Mouse (Mus musculus) MN1 (cell line): Measurements from ENCODE around the gene Sox5.

Experiments
- DNase-seq: peaks from one replicate; pipeline ENCODE4 v3.0.0-alpha.2; 2016; ENCODE audit warnings: low spot score

Gene Sox5

GRCm38 (mm10) chr6:144772175-144772918 is 9.4 kb downstream of the Sox5 start:
- no peak for DNase-seq

DNA sequence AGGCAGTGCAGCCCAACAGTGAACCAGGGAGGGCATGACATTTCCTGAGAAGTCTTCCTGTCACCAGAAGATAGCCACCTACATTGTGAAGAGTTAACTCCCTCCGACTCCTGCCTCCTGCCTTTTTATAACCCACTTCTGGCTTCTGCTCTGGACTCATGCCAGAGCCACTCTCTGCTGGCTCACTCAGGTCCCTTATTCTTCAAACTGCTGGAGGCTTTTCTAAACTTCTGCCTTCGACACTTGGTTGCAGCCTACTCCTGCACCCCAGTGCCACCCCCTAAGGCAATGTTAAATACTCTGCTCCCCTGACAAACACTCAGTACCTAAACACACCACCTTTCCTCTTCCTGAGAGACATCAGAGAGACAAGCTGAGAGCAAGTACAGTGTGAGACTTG is 12.7 kb downstream of the Sox5 start:
- no peak for DNase-seq

- DNase-seq: no peak
Measured at GRCm38 (mm10) chr6:144761902-144762301, 19.9 kb downstream of the Sox5 start.

DNA sequence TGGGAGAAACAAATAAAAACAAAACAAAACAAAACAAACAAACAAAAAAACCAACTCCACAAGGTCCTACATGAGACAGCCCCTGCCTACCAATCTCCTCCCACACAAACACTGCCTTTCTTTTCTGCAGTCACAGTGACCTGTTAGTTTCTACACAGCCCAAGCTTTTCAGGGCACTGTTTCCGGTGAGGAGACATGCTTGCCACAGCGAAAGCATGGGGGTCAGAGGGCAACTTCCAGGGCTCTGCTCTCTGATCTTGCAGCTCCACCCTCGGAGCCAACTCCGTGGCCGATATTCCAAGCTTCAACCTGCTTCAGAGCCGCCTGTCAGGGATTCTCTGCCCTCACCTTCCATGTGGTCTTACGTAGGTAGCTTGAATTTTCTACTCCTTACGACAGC is 22.6 kb downstream of the Sox5 start:
- DNase-seq: no peak

DNA sequence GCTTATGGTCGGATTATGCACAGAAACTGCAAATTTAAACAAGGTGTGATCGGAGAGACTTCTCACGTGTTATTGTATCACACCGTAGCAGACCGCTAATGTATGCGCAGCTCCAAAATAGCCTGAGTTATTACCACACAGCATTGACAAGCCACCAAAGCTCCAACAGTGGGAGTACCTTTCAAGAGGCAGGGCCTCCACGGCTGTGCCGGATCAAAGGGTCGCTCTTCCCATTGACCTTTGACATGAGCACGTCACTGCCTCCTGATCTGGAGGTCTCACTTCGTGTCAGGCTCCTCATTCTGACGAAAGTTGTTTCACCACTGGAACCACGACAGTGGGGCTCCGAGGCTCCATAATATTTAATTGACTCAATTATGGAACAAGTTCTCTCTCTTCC is 24.4 kb downstream of the Sox5 start:
- no peak for DNase-seq

DNA sequence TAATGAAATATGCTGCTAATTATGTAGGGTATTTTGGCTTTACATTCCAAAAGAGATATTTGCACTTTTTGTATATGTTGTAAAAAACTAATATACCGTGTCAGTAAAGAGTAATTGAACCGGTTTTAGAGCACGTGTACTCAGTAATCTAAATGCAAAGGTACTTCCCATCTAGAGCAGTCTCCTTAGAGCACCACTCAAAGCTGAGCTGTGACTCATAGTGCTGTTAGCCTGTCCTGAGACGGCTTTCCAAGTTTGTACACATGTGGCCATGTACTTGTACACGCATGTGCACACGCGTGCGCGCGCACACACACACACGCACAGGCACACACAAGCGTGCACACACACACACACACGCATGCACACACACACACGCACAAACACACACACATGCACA is 25.3 kb downstream of the Sox5 start:
- no peak for DNase-seq

GRCm38 (mm10) chr6:144755304-144755703 is 26.5 kb downstream of the Sox5 start:
- no peak for DNase-seq

GRCm38 (mm10) chr6:144754366-144754765 is 27.4 kb downstream of the Sox5 start:
- no peak for DNase-seq

- no peak for DNase-seq
Measured at GRCm38 (mm10) chr6:144753963-144754296, 27.8 kb downstream of the Sox5 start.

- no peak for DNase-seq
Measured at GRCm38 (mm10) chr6:144753225-144753962, 28.4 kb downstream of the Sox5 start.

DNA sequence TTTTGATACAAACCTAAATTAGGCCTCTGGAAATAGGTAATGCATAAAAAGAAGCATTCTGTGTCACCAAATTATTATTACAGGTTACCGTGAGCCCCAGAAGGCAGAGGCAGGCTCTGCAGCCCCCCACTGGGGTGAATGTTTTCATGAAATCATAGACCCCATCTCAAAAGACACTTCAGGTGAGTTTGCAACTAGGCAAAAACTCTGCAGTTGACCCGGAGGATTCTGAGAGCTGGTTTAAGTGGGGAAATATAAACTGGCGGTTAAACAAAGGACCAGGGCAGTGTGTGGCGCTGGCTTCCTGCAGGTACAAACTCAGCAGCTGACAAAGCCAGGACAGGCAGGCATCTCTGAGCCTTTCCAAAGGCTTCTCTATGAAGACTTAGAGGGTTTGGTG is 30.2 kb downstream of the Sox5 start:
- no peak for DNase-seq

DNA sequence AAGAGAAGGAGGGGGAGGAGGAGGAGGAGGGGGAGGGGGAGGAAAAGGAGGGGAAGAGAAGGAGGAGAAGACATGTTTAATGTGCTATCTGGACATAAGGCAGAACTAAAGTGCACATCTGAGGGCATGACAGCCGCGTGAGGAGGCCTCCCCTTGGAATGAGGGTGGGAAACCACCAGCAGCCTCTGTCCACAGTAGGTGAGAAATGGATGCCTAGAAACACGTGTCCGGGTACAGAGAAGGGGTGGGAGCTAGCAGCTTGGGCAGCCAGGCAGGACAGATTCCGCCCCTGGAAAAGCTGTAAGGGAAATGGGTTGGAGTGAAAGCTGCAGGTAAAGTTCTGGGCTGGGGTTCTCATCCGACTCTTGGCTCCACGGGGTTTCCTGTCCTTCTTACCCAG is 31.6 kb downstream of the Sox5 start:
- no peak for DNase-seq

DNA sequence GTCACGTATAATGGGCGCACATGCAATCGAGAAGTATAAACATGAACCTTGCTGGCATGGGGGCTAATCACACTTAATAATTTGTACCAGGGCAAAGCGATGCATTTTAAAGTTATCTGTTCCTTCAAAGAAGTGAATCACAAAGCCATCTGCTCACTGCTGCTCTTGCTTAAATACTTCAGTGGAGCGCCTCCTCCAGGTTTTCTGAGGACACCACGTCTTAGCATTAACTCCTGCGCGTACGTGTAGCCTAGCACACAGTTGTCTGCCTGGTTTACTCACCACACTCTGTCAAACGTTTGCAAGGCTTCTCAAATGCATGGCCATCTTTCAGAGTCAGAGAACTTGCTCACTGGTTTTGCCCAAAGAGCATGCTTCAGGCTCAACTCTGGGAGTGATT is 35.3 kb downstream of the Sox5 start:
- DNase-seq: no peak

- no peak for DNase-seq
Measured at GRCm38 (mm10) chr6:144742559-144742958, 39.2 kb downstream of the Sox5 start.

DNA sequence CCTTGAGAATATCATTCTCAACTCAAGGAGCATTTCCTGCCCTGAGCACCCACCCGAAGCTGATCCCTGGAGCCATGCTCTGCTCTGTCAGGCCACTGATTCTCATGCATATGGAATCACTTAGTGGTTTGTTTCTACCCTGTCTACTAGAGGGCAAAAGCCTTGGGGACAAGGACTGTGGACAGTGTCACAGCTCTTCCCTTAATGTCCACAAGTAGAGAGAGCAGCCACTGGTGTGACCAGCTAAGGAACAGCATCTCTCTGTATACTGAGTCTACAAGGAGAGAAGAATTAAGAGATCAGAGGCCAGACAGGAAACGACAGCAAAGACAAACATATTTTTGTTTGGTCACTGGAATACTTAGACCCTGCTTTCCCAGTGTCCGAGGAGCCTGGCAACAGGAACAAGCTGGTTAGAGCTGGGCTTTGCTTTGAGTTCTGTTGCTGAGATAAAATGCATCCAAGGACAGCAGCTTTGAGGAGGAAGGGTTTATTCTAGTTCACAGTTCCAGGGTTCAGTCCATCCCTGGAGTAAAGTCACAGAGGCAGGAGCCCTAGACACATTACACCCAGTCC is 40.6 kb downstream of the Sox5 start:
- DNase-seq: no peak

- no peak for DNase-seq
Measured at GRCm38 (mm10) chr6:144740343-144740742, 41.4 kb downstream of the Sox5 start.

DNA sequence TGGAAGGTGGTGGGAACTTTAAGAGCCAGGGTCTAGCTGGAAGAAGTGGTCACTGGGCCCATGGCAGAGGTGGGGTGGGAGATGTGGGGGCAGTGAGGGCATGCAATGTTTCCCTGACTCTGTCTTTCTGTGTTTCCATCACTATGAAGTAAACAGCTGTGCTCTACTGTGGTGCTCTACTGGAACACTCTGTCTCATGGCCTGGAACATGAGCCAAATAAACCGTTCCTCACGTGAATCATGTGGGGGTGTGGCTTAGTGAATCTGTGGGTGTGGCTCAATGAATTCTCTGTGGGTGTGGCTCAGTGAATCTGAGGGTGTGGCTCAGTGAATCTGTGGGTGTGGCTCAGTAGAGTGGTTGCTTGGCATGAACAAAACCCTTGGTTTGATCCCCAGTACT is 42.0 kb downstream of the Sox5 start:
- DNase-seq: no peak

GRCm38 (mm10) chr6:144737786-144738185 is 44.0 kb downstream of the Sox5 start:
- no peak for DNase-seq

GRCm38 (mm10) chr6:144731251-144731970 is 50.4 kb downstream of the Sox5 start:
- DNase-seq: no peak

GRCm38 (mm10) chr6:144723530-144724144 is 58.1 kb downstream of the Sox5 start:
- DNase-seq: no peak

DNA sequence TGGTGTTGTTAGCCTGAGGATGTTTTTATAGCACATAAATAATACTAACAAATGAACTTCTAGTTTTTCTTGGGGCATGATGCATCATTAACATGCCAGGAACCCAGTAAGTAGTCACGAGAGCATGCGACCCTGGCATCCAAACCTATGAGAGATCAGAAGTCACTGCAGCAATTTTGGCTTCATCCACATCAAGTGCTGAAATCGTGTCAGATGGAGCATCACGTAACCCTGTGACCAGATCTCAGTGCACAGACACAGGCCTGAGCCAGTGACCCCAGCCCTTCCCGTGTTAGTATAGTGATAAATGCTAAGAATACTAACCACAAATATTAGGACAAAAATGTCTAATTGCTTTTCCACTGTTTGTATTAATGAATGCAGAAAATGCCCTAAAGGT is 58.8 kb downstream of the Sox5 start:
- DNase-seq: no peak

DNA sequence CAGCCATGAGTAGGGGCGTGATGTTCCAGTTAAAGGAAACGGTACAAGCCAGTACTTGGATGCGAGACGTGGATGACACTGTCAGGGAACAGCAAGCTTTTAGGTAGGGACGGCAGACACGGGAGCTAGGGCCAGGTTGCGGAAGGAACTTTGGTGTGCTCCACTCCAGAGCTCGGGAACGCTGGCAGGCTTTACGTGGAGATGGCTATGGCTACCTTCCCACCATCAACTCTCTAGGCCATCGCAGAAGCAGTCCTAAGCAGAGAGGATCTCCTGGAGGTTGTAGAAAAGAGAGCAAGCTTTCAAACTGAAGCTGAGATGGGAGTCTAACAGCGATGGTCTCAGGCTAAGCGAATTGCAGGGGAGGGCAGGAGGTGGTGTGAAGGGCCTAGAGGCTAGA is 60.9 kb downstream of the Sox5 start:
- no peak for DNase-seq
